Mouse (Mus musculus) intestine, embryonic 15.5 days (tissue): ENCODE measurements around the gene Ska3. TPM values are rescaled to one million over a fixed set of nuclear protein-coding genes. Genes with fewer than 3 reads are reported as not detected.

Experiments used
- ATAC-seq: fragments of 200-750 bp; cut with Nextera tagmentation; 2 replicates; pipeline ENCODE4 v1.8.0; 2017; ENCODE audit warnings: moderate TSS enrichment, moderate library complexity
- H3K27ac ChIP-seq: fragments of 300-500 bp; sonication (generic); 2 replicates; pipeline ENCODE4 v1.5.1; 2015; ENCODE audit warnings: mild to moderate bottlenecking, inconsistent platforms
- H3K27me3 ChIP-seq: fragments of 300-500 bp; sonication (generic); replicated peaks from 2 replicates; pipeline ENCODE4 v1.6.1; 2015; ENCODE audit warnings: inconsistent platforms
- H3K36me3 ChIP-seq: fragments of 300-500 bp; sonication (generic); 2 replicates; pipeline ENCODE4 v1.6.1; 2015; ENCODE audit warnings: inconsistent platforms
- H3K4me1 ChIP-seq: fragments of 300-500 bp; sonication (generic); replicated peaks from 2 replicates; pipeline ENCODE4 v1.6.1; 2015; ENCODE audit warnings: inconsistent platforms
- H3K4me2 ChIP-seq: fragments of 300-500 bp; sonication (generic); replicated peaks from 2 replicates; pipeline ENCODE4 v1.6.1; 2015; ENCODE audit warnings: mild to moderate bottlenecking, inconsistent platforms
- H3K4me3 ChIP-seq: fragments of 300-500 bp; sonication (generic); replicated peaks from 2 replicates; pipeline ENCODE4 v1.5.1; 2015; ENCODE audit warnings: inconsistent platforms
- H3K9ac ChIP-seq: fragments of 300-500 bp; sonication (generic); 2 replicates; pipeline ENCODE4 v1.6.1; 2015; ENCODE audit warnings: inconsistent platforms
- H3K9me3 ChIP-seq: fragments of 300-500 bp; sonication (generic); 2 replicates; pipeline ENCODE4 v1.6.1; 2016; ENCODE audit warnings: inconsistent platforms
- WGBS: fragments of 180-500 bp; shearing (Covaris S2); methylation state at CpG from one replicate; pipeline ENCODE4 v1.1.7; 2015; 5-methylcytosine and 5-hydroxymethylcytosine counted together
- polyA plus RNA-seq: library from polyadenylated mRNA; unstranded; fragments of >200 nt; fragmentation: Nextera tagmentation; extraction: Ambion mirVana; gene quantifications from 2 replicates; pipeline ENCODE4 v1.2.1, GENCODE M21; 2015

Gene Ska3
- polyA plus RNA-seq, 1 experiment from 2014 or later = 30.8 TPM

DNA sequence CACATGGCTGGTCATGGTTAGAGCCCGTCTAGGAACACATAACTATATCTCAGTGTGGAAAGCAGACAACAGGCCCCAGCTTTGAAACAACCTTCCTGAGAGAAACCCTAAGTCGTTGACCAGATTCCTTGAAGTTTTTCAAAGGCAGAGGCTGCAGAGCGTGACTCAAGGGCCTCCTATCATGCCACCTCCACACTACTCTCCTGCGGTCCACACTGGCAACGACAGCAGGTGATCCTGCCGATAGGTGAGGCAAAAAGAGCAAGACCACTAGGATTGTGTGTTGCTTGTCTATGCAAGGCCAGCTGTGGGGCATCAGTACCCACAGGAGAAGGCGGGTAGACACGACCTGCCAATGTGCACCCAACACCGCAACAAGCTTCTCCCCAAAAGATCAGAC lies 36.2 kb downstream of the Ska3 start:
- no peaks in the 10 kb centered on the region for H3K27me3 ChIP-seq
- no peak overlapping the region for H3K4me2 ChIP-seq
- no peak overlapping the region for H3K27ac ChIP-seq
- no peak for ATAC-seq
- no peaks in the 10 kb centered on the region for H3K9me3 ChIP-seq
- no peak overlapping the region for H3K9ac ChIP-seq
- no peaks in the 10 kb centered on the region for H3K36me3 ChIP-seq
- H3K4me3 ChIP-seq = no peak overlapping the region
- no peaks in the 10 kb centered on the region for H3K4me1 ChIP-seq
- 90% methylated on average over 9 of the region's 9 CpGs for WGBS

DNA sequence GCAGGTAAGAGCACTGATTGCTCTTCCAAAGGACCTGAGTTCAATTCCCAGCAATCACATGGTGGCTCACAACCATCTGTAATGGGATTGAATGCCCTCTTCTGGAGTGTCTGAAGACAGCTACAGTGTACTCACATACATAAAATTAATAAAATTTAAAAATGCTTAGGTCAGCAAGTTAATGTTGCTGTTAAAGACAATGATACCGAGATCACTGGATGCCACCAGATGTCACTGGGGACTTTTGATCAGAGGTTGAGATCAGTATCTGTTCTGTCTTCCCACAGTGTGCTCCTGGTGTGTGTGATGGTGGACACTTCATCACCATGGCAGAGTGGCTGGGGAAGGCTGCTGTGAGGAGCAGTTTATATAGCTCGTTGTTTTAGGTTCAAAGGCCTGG lies 36.7 kb downstream of the Ska3 start:
- 56% methylated on average over 2 of the region's 2 CpGs for WGBS
- no peak overlapping the region for H3K27ac ChIP-seq

DNA sequence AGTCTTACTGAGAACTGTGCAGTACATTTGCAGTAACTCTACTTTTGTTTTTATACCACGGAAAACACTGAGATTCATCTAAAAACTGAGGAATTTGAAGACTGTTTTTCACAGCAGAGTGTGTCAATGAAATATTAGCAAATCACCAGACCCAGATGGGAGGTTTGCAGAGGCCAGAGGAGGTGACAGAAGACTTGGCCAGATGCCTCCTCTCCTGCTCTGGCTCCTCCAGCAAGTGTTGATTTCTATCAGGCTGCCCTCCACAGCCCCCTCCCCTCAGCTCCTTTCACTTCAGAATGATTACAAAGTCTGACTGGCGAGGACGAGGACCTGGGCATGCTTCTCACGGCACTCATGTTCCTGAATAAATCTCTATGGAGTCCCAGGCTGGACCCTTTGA lies 38.6 kb downstream of the Ska3 start:
- WGBS = 50% methylated on average over 4 of the region's 4 CpGs
- Histone ChIP-seq H3K36me3 (no peaks in the 10 kb centered on the region), H3K9me3 (no peaks in the 10 kb centered on the region), H3K4me1 (no peaks in the 10 kb centered on the region), H3K9ac (no peak overlapping the region), H3K27me3 (no peaks in the 10 kb centered on the region), H3K27ac (no peak overlapping the region), H3K4me2 (no peak overlapping the region), H3K4me3 (no peak overlapping the region)
- no peak for ATAC-seq

More for the DNA sequence above, 36.7 kb downstream of the Ska3 start:
- no peak overlapping the region for H3K9ac ChIP-seq
- no peaks in the 10 kb centered on the region for H3K9me3 ChIP-seq
- no peak for ATAC-seq
- no peaks in the 10 kb centered on the region for H3K27me3 ChIP-seq
- H3K4me2 ChIP-seq = no peak overlapping the region
- no peak overlapping the region for H3K4me3 ChIP-seq
- H3K4me1 ChIP-seq = no peaks in the 10 kb centered on the region
- no peaks in the 10 kb centered on the region for H3K36me3 ChIP-seq

DNA sequence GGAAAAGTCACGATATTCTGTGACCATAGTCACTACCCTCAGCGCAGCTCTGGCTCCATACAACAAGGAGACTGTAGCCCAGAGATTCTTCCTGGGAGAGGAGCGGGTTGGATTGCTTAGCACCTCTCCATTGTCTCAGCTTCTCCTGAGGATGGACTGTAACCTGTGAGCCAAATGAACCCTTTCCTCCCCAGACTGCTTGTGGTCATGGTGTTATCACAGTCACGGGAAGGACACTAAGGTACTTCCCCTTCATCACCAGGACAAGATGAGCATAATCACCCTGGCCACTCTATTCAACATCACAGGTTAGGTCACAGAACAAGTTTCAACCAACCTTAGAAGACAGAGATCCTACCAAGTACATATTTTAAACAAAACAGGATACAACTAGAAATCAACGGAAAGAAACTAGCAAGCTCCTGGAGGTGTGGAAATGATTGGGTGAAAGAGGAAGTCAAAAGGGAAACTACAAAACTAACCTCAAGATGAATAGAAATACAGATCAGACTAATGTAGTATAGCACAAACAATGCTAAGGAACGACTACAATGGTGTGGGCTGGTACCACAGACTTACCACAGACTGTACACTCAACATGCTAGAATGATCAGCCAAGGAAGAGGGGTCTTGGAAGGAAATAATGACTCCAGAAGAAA lies 53.7 kb downstream of the Ska3 start:
- Histone ChIP-seq H3K4me1 (no peaks in the 10 kb centered on the region), H3K27me3 (no peaks in the 10 kb centered on the region), H3K27ac (no peak overlapping the region), H3K4me3 (no peak overlapping the region), H3K9ac (no peak overlapping the region), H3K36me3 (no peaks in the 10 kb centered on the region), H3K4me2 (no peak overlapping the region), H3K9me3 (no peaks in the 10 kb centered on the region)
- ATAC-seq = no peak
- WGBS = 76% methylated on average over 6 of the region's 6 CpGs

DNA sequence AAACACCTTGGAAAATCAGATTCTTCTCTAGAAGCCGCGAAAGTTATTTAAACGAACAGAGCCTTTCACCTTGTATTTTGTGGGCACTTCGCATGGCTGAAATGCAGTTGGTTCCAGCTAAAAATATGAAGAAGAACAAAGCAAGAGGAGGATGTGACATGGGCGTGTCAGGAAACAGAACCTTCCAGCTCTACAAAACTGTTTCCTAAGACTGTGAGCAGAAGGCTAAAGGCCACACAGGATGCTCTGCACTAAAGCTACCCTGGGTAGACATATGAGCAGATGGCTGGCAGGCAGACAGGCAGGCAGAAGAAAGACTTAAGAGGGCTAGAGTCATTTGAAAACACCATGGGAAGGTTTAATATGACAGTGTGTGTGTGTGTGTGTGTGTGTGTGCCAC lies 56.9 kb downstream of the Ska3 start:
- Histone ChIP-seq H3K27ac (no peak overlapping the region), H3K4me2 (no peak overlapping the region), H3K9me3 (no peaks in the 10 kb centered on the region), H3K36me3 (no peaks in the 10 kb centered on the region), H3K4me3 (no peak overlapping the region), H3K27me3 (no peaks in the 10 kb centered on the region), H3K4me1 (no peaks in the 10 kb centered on the region), H3K9ac (no peak overlapping the region)
- ATAC-seq = no peak
- 93% methylated on average over 5 of the region's 5 CpGs for WGBS

DNA sequence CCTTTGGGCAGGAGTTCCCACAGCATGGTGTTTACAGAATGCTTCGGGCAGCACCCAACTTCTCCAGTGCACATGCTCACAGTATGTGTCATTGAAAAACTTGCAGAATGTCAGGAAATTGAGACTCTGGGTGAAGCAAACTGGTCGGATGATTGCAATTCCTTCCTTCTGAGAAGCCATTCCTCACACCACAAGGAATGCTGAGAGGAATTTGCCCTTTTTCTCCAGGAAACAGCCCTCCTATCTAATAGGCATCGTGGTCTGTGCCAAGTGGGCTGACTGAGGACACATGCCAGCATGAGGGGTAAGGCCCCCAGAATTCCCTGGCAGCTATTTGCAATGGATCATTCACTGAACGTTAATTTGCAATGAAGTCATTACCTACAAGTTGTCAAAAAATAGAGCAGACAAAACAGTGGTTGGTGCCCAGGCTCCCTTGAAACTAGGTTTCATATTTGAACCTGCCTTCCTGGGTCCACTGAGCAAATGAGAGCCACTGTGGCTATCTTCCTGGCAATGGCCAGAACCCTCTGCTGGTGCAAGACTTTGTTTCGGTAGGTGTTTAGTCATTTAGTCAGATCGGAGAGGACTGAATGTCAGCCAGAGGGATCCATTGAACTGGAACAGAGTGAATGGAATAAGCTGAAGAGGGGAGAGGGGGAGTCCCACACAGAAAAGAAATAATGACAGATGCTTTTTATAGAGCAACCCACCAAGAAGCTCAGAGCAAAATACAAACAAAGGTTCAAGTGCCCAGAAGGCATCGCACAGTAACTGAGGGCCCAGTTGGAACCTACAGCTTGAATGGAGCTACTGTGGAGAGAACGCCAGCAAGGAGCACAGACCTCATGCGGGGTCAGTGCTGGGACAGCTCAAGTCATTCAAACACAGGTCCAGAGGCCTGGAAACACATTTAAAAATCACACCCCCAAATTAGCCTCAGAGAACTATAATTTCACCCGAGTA lies 65.3 kb downstream of the Ska3 start:
- no peaks in the 10 kb centered on the region for H3K36me3 ChIP-seq
- 75% methylated on average over 10 of the region's 10 CpGs for WGBS
- no peak overlapping the region for H3K4me3 ChIP-seq
- no peak overlapping the region for H3K9ac ChIP-seq
- ATAC-seq = no peak
- no peak overlapping the region for H3K27ac ChIP-seq
- H3K9me3 ChIP-seq = no peaks in the 10 kb centered on the region
- no peaks in the 10 kb centered on the region for H3K4me1 ChIP-seq
- no peaks in the 10 kb centered on the region for H3K27me3 ChIP-seq
- H3K4me2 ChIP-seq = no peak overlapping the region

DNA sequence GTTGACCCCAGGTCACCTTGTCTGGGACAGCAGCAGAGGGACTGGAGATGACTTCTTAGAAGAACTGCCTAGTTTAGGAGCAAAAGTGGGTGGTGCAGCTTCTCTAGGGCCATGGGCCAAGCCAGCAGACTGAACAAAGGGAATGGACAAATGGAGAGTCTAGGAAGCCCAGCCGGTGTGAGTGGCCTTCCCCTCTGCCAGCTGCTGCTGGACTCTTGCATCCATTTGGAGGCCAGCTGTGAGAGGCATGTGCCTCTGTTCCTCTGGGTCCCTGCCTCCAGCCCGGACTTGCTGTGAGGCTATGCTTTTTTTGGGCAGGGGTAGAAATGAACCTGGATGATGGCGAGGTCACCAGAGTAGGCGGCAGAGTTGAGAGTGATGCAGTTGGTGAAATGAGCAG lies 67.7 kb downstream of the Ska3 start, which contains the start of gene Lats2:
Gene Lats2 (minus strand): TSS at position 152 of the 400 bp plus-strand sequence.
- Histone ChIP-seq H3K9ac (no peak within 1 kb of the TSS), H3K4me3 (no peak within 1 kb of the TSS), H3K27ac (no peak within 1 kb of the TSS), H3K27me3 (no peaks in the 10 kb centered on the region), H3K36me3 (no peaks in the 10 kb centered on the region), H3K4me2 (no peak within 1 kb of the TSS), H3K4me1 (no peaks in the 10 kb centered on the region), H3K9me3 (no peaks in the 10 kb centered on the region)
- no peak for ATAC-seq
- 79% methylated on average over 4 of the region's 4 CpGs for WGBS

Other genes with a start within 250 kb of the Ska3 start
- 22.2 and 23.4 TPM in 2 replicates for gene Xpo4, start 160.8 kb downstream of the Ska3 start, polyA plus RNA-seq
- gene Gm49361, start 80.1 kb downstream of the Ska3 start, polyA plus RNA-seq = 0.05 TPM in 1 of 2 replicates, not detected in the other
- gene Lats2, start 67.8 kb downstream of the Ska3 start, polyA plus RNA-seq = 16.2 and 16.9 TPM in 2 replicates
- 18.2 and 22.3 TPM in 2 replicates for gene Sap18, start 28.0 kb downstream of the Ska3 start, polyA plus RNA-seq
- gene Mrpl57, start within 50 bp of the Ska3 start, polyA plus RNA-seq = 177 and 197 TPM in 2 replicates
- 55.3 and 61.6 TPM in 2 replicates for gene Zdhhc20, start 64.1 kb upstream of the Ska3 start, polyA plus RNA-seq
- gene Micu2, start 173.1 kb upstream of the Ska3 start, polyA plus RNA-seq = 80.4 and 84.5 TPM in 2 replicates
- gene Fgf9, start 244.4 kb upstream of the Ska3 start, polyA plus RNA-seq = 17.1 and 19.3 TPM in 2 replicates